7 mouse cellular contexts compared by ENCODE assay signal in the genomic region with DNA sequence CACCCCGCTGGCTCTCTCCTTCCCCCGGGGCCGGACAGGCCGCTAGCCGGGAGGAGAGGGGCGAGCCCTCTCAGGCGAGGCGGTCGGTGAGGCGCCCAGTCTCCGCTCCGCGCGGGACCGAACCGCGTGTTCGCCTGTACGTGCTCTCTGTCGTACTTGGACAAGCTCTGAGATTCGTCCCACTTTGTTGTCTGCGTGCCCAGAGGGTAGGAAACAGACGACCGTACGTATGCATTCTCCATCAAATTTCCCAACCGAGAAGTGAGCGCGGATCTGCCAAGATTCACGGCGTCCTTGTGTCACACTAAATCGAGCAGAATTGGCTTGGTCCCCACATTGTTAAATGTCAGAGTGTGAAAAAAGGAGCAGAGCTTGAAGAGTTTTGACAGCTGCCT. TPM values are rescaled to one million over a fixed set of nuclear protein-coding genes. Genes with fewer than 3 reads are reported as not detected.
DNase-seq lines count a peak whose midpoint lies in the region; ATAC-seq and TF ChIP-seq lines count a peak whose summit lies in the region.

No protein-coding gene starts in this region.

- H3K4me3 ChIP-seq in forebrain, embryonic 16.5 days (replicated peaks; ENCODE audit: low read length), result peak overlapping the region; percentile 86
- peak overlapping the region; percentile 96 for H3K4me3 ChIP-seq in intestine, embryonic 16.5 days (ENCODE audit: low read length)
- peak overlapping the region; percentile 93 for H3K4me3 ChIP-seq in lung, embryonic 14.5 days (ENCODE audit: low read depth, low read length)

- peak overlapping the region; percentile 88 for H3K9ac ChIP-seq in forebrain, embryonic 16.5 days (replicated peaks; ENCODE audit: low read depth, low read length)
- H3K9ac ChIP-seq in intestine, embryonic 16.5 days (ENCODE audit: low read depth, low read length), result peak overlapping the region; percentile 89
- H3K9ac ChIP-seq in lung, embryonic 14.5 days, result peak overlapping the region; percentile 91

- H3K4me2 ChIP-seq in forebrain, embryonic 16.5 days (ENCODE audit: low read length), result peak overlapping the region; percentile 71
- H3K4me2 ChIP-seq in intestine, embryonic 16.5 days (ENCODE audit: low read depth, low read length), result peak overlapping the region; percentile 87
- H3K4me2 ChIP-seq in lung, embryonic 14.5 days, result peak overlapping the region; percentile 89

- peaks cover 3% of the 10 kb centered on the region; the same call in 1 of the 2 replicates for H3K36me3 ChIP-seq in forebrain, embryonic 16.5 days (ENCODE audit: control insufficient read depth, insufficient read depth)
- H3K36me3 ChIP-seq in intestine, embryonic 16.5 days (ENCODE audit: control insufficient read depth, insufficient read depth, low read length), result 0 out of 2 replicates have a peak, but pooled peaks cover under 1% of the 10 kb centered on the region
- peaks cover 14% of the 10 kb centered on the region for H3K36me3 ChIP-seq in lung, embryonic 14.5 days (ENCODE audit: insufficient read depth)

- H3K27ac ChIP-seq in forebrain, embryonic 16.5 days (ENCODE audit: low read length), result peak overlapping the region; percentile 94
- H3K27ac ChIP-seq in intestine, embryonic 16.5 days (ENCODE audit: low read length), result peak overlapping the region; percentile 95
- peak overlapping the region; percentile 97 for H3K27ac ChIP-seq in lung, embryonic 14.5 days (ENCODE audit: low read depth)

- H3K4me1 ChIP-seq in forebrain, embryonic 16.5 days (replicated peaks; ENCODE audit: control insufficient read depth, insufficient read depth, low read length), result peaks cover 19% of the 10 kb centered on the region
- H3K4me1 ChIP-seq in intestine, embryonic 16.5 days (ENCODE audit: control insufficient read depth, insufficient read depth, low read length), result peaks cover 8% of the 10 kb centered on the region; the same call in 1 of the 2 replicates
- H3K4me1 ChIP-seq in lung, embryonic 14.5 days (ENCODE audit: insufficient read depth), result peaks cover 9% of the 10 kb centered on the region

- no peak for TF ChIP-seq CTCF in brain, embryonic 14.5 days (IDR thresholded peaks at IDR 0.05; ENCODE audit: borderline replicate concordance, extremely low read depth, insufficient read depth, insufficient read length)
- no peak for TF ChIP-seq CTCF in lung, embryonic 14.5 days (IDR thresholded peaks at IDR 0.05; ENCODE audit: low read depth)

- peak; percentile 73 for ATAC-seq in forebrain, embryonic 16.5 days
- peak; percentile 82 for ATAC-seq in intestine, embryonic 16.5 days
- ATAC-seq in lung, embryonic 14.5 days (ENCODE audit: insufficient read depth), result peak; percentile 84

- WGBS in forebrain, embryonic 16.5 days, result under 1% methylated on average over 29 of the region's 31 CpGs
- WGBS in intestine, embryonic 16.5 days, result 0% methylated on average over 23 of the region's 31 CpGs
- under 1% methylated on average over 29 of the region's 31 CpGs for WGBS in lung, embryonic 14.5 days

- H3K9me3 ChIP-seq in forebrain, embryonic 16.5 days (ENCODE audit: control insufficient read depth, low read length), result no peaks in the 10 kb centered on the region
- no peaks in the 10 kb centered on the region for H3K9me3 ChIP-seq in intestine, embryonic 16.5 days (ENCODE audit: control insufficient read depth, low read length)
- no peaks in the 10 kb centered on the region for H3K9me3 ChIP-seq in lung, embryonic 14.5 days (ENCODE audit: low read depth, low read length)

- DNase-seq in urinary bladder, postnatal 14 days (ENCODE audit: low spot score), result peak; percentile 18
- DNase-seq in urinary bladder, adult 2 months (ENCODE audit: low spot score), result no peak
- peak; percentile 63 for DNase-seq in brain, embryonic 14.5 days (ENCODE audit: low read depth)
- peak; percentile 46 for DNase-seq in lung, embryonic 14.5 days
- peak; percentile 53 to 74 for DNase-seq in right cerebral cortex, postnatal 10 days (ENCODE audit: low spot score in 2 of 2)

- no peak for TF ChIP-seq POLR2A in brain, embryonic 14.5 days (IDR thresholded peaks at IDR 0.05; ENCODE audit: borderline replicate concordance, extremely low read depth, insufficient read depth, insufficient read length, poor library complexity, severe bottlenecking)

- H3K27me3 ChIP-seq in forebrain, embryonic 16.5 days (replicated peaks; ENCODE audit: control insufficient read depth, insufficient read depth, low read length), result no peaks in the 10 kb centered on the region
- H3K27me3 ChIP-seq in intestine, embryonic 16.5 days (replicated peaks; ENCODE audit: control insufficient read depth, insufficient read depth, low read length), result no peaks in the 10 kb centered on the region
- no peaks in the 10 kb centered on the region for H3K27me3 ChIP-seq in lung, embryonic 14.5 days (ENCODE audit: insufficient read depth, low read length)

RNA-seq across cellular contexts. Expression of gene Dcun1d5, which starts 0.6 kb away (rescaled TPM):
- 62.0 and 87.8 TPM in 2 replicates for polyA plus RNA-seq in urinary bladder, adult 2 months (2012; rRNA removed)
- polyA plus RNA-seq in brain, embryonic 14.5 days (2012; rRNA removed), result 69.1 and 88.4 TPM in 2 replicates
- polyA plus RNA-seq in forebrain, embryonic 16.5 days (2015; fragmentation: Nextera tagmentation; extraction: Ambion mirVana), result 120 and 133 TPM in 2 replicates
- 82.1 and 84.5 TPM in 2 replicates for polyA plus RNA-seq in intestine, embryonic 16.5 days (2015; fragmentation: Nextera tagmentation; extraction: Ambion mirVana)
- 135 TPM in 2 replicates for polyA plus RNA-seq in lung, embryonic 14.5 days (2014; fragmentation: Nextera tagmentation; extraction: Ambion mirVana)

RNA-seq across cellular contexts. Expression of gene Dync2h1, which starts 0.6 kb away (rescaled TPM):
- 3.1 and 3.2 TPM in 2 replicates for polyA plus RNA-seq in urinary bladder, adult 2 months (2012; rRNA removed)
- polyA plus RNA-seq in brain, embryonic 14.5 days (2012; rRNA removed), result 6.6 and 7.0 TPM in 2 replicates
- 23.1 and 23.3 TPM in 2 replicates for polyA plus RNA-seq in forebrain, embryonic 16.5 days (2015; fragmentation: Nextera tagmentation; extraction: Ambion mirVana)
- polyA plus RNA-seq in intestine, embryonic 16.5 days (2015; fragmentation: Nextera tagmentation; extraction: Ambion mirVana), result 8.1 and 8.3 TPM in 2 replicates
- polyA plus RNA-seq in lung, embryonic 14.5 days (2014; fragmentation: Nextera tagmentation; extraction: Ambion mirVana), result 16.0 and 16.5 TPM in 2 replicates
